Mouse (Mus musculus): ENCODE data around the gene Lrrc28.

The Lrrc28 gene

GRCm38 (mm10) chr7:67486925-67487760 lies 157.9 kb downstream of the Lrrc28 start:
- DNase-seq (ENCODE audit: low spot score) = peak; percentile 29

- DNase-seq (ENCODE audit: low spot score) = no peak
These were observed 158.7 kb downstream of the Lrrc28 start for GRCm38 (mm10) chr7:67486417-67486816.

- DNase-seq (ENCODE audit: low spot score) = no peak
These were observed 161.4 kb downstream of the Lrrc28 start for GRCm38 (mm10) chr7:67483698-67484097.

GRCm38 (mm10) chr7:67479576-67480413 lies 165.3 kb downstream of the Lrrc28 start:
- DNase-seq (ENCODE audit: low spot score) = no peak

- no peak for DNase-seq (ENCODE audit: low spot score)
These were observed 165.9 kb downstream of the Lrrc28 start for GRCm38 (mm10) chr7:67479168-67479567.

GRCm38 (mm10) chr7:67477996-67478395 lies 167.1 kb downstream of the Lrrc28 start:
- DNase-seq (ENCODE audit: low spot score) = no peak

- DNase-seq (ENCODE audit: low spot score) = no peak
These were observed 173.8 kb downstream of the Lrrc28 start for GRCm38 (mm10) chr7:67471295-67471694.

- no peak for DNase-seq (ENCODE audit: low spot score)
These were observed 176.2 kb downstream of the Lrrc28 start for GRCm38 (mm10) chr7:67468802-67469408.

GRCm38 (mm10) chr7:67468180-67468579 lies 176.9 kb downstream of the Lrrc28 start:
- no peak for DNase-seq (ENCODE audit: low spot score)

- DNase-seq (ENCODE audit: low spot score) = no peak
These were observed 178.7 kb downstream of the Lrrc28 start for GRCm38 (mm10) chr7:67466322-67466721.

GRCm38 (mm10) chr7:67464633-67465032 lies 180.4 kb downstream of the Lrrc28 start:
- DNase-seq (ENCODE audit: low spot score) = no peak

- DNase-seq (ENCODE audit: low spot score) = peak; percentile 63
These were observed 181.5 kb downstream of the Lrrc28 start for GRCm38 (mm10) chr7:67463565-67463964.

Measured in yolk sac, embryonic 10.5 days (tissue).